Mouse (Mus musculus): ENCODE results near the gene Wnt5b.

DNA sequence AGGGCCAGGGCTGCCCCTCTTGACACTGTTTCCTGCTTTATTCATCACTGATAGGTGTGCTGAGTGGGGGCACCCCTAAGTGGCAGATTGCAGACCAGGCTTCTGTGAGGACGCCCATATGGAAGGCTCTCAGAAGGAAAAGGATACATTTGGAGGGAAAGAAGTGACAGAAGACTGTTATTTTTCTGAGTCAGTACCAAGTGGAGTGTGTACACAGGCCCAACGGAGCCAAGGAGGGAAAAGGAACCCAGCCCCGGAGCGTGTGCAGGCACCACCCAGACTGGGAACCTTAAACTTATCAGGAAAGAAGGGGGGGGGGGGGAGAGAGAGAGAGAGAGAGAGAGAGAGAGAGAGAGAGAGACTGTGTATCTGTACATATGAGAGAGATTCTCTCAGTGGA, 131.6 kb downstream of the Wnt5b start:
- TF ChIP-seq TAL1 (conservative IDR thresholded peaks at IDR 0.05; ENCODE audit: low read depth, low read length) = no peak
- TF ChIP-seq CTCF (IDR thresholded peaks at IDR 0.05; ENCODE audit: low read depth, low read length) = no peak
- no peak for TF ChIP-seq GATA1 (IDR thresholded peaks at IDR 0.05; ENCODE audit: borderline replicate concordance, low read length)

Measured in G1E (cell line).